Mouse (Mus musculus) liver, postnatal 0 days (tissue): ENCODE data around the gene Pcbp3.

ENCODE experiments used
- CTCF ChIP-seq: sonication (generic); IDR thresholded peaks from 2 replicates; pipeline ENCODE4 v1.5.1; 2016; ENCODE audit warnings: antibody characterized with exemption, low read depth
- EP300 ChIP-seq: IDR thresholded peaks from 2 replicates; pipeline ENCODE4 v1.6.1; 2016; ENCODE audit warnings: antibody characterized with exemption, low read depth, mild to moderate bottlenecking

GRCm38 (mm10) chr10:76816436-76816835, 145.3 kb downstream of the Pcbp3 start:
- no peak for TF ChIP-seq CTCF
- no peak for TF ChIP-seq EP300
